Mouse (Mus musculus): ENCODE data around the gene Scn8a.

- TF ChIP-seq CTCF (conservative IDR thresholded peaks at IDR 0.05; ENCODE audit: insufficient read depth, insufficient read length, low read depth, low read length) (no peak), POLR2A (IDR thresholded peaks at IDR 0.05; ENCODE audit: low read depth, low read length) (no peak)
Measured at GRCm38 (mm10) chr15:100884481-100884880, 14.8 kb downstream of the Scn8a start.
